Mouse (Mus musculus): ENCODE measurements around the gene Rab3c.

Gene Rab3c

GRCm38 (mm10) chr13:110190039-110190438 lies 90.8 kb downstream of the Rab3c start:
- DNase-seq (ENCODE audit: low read depth, low spot score): no peak

DNA sequence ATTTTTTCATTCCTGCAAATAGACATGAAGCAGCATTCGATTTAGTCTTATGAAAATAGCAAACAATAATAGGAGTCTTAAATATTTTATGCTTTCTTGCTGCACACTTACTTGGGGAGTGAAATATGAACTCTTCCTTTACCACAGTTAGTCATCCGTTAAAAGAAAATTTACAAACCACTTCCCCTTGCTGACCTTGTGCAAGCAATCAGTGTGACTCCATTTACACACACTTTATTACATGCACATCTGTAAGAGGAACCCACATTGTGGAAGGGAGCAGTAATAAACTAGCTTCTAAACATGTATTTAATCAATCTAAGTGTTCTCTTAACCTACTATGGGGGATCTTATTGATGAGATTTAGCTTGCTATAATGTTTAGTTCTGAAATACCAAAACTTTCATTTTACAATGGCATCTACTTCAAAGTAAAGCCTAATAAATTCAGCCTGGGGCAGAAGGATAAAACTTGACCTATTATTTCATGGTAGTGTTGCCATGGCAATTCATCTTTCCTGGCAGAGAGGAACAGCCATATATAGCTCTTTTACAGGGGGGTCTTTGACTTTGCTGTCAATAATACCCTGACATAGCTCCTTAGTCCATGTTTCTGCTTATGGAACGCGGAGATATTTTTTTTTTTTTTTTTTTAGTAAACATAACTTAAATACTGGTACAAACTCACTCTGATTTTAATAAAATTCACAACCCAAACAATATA lies 95.7 kb downstream of the Rab3c start:
- DNase-seq (ENCODE audit: low read depth, low spot score): no peak

GRCm38 (mm10) chr13:110175651-110176050 lies 105.1 kb downstream of the Rab3c start:
- no peak for DNase-seq (ENCODE audit: low read depth, low spot score)

- DNase-seq (ENCODE audit: low read depth, low spot score): no peak
These were observed 111.1 kb downstream of the Rab3c start for GRCm38 (mm10) chr13:110169669-110170068.

DNA sequence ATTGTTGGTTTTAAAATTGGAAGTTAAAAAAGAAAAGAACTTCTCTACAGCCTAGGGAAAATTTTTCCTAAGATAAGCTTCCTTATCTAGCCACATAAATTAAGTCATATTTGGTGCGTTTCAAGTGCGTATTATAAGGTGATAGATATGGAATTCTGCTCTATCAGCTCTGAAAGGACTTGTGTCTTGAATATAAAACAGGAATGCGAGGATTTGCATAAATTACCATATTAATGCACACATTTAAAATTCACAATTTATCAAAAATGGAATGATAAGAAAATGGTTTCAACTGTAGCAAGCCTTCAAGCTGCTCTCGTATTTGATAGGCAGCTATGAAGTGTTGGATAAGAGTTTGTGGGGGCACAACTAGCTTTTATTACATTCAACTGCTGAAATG lies 111.6 kb downstream of the Rab3c start:
- DNase-seq (ENCODE audit: low read depth, low spot score): no peak

GRCm38 (mm10) chr13:110168570-110168969 lies 112.2 kb downstream of the Rab3c start:
- DNase-seq (ENCODE audit: low read depth, low spot score): no peak

DNA sequence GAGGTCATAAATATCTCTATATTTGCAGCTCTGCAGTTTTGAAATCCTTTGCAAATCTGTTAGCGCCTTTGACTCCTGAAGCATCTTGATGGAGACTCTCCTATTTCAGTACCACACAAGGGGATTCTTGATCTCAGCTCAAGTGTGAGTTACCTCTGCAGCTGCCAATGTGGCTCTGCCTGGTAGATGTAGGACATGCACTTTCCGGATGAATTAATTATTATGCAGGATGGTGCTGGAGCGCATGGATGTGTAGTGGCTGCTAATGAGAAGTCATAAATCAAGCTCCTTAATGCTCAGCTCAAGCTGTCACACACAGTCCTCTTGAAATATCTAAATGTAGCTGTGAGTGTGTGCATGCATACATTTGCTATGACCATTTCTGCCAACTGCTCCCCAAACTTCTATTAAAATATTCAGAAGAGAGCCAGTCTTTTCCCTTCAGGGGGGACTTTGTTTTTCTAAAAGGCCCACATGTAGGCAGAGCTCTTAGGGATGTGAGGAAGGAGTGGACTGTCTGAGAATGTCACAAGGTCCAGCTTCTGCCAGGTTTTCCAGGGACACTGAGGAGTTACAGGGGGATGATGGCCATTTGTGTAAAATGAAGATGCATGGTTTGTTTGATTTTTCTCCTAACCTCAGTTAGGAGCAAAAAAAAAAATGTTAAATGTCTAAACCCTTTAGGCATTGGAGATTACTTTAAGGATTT lies 114.0 kb downstream of the Rab3c start:
- DNase-seq (ENCODE audit: low read depth, low spot score): no peak

DNA sequence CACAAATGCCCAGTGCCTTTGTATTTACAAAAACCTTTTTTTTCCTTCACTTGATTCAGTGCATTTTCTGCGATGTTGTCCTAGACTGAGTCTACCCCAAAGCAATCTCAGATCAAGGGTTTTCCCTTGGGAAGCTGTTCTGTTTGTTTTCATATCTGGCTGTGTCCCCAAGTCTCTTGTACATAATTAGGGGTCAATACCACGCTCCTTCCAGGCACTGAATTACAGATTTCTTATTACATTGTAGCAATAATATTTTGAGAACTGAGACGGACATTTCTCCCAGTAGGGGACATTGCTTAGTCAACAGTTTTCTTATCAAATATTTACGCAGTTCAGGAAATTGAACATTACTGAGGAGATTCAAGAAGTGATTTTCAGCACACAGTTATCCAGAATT lies 120.8 kb downstream of the Rab3c start:
- no peak for DNase-seq (ENCODE audit: low read depth, low spot score)

DNA sequence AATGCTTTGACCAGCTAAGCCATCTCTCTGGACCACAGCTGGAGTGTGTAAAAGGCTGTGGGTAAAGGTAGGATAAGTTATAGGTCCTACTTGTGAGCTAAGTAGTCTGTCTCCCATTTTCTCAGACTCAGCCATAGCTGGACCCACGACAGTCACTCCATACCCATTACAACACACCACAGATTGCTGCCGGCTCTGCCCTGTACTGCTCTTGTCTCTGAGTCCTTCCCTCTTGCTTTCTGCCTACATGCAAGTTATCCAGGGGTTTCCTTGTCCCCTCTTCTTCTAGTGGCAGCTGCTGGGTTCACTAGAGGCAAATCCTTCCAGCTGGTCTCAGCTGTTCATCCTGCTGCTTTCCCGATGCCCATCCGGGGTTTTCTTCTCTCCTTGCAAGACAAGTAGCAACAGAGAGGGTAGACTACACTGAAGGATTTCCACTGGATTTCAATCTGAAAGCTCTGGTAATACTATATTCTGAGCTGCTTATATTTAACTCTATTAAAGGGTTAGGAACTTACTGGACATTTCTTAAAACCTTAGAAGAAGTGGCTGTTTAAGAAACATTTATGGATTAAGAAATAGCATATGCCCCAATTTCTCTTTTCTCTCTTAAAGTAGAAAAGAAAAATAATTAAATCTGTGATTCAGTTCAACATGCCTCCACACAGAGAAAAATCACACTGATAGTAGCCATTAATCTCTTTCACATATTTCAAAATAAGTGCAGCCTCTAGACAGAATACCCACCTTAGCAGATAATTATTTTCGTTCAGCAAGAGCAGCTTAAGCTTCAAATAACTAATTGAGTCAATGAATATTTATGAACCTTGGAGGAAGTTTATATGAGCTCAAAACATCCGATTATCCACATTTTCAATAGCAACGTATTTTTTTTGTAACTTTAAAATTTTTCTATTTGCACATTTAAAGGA lies 121.9 kb downstream of the Rab3c start:
- DNase-seq (ENCODE audit: low read depth, low spot score): no peak

DNA sequence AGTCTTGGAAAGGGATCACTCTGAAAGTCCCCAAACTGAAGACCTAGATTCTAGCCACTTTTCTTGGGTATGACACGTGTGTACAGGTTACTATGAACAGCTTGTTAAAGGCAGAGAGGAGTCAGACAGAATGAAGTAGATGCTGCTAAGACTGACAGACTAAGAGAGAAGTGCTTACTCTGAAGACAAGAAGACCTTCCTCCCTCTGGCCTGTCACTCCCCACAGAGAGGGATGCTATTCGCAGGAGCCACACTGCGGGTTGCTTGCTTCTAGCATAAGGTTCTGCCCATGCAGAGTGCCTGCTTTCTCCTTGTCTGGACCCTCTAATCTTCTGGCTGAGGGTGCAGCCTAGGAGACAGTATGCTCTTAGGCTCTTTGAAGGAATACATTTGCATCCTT lies 135.3 kb downstream of the Rab3c start:
- no peak for DNase-seq (ENCODE audit: low read depth, low spot score)

DNA sequence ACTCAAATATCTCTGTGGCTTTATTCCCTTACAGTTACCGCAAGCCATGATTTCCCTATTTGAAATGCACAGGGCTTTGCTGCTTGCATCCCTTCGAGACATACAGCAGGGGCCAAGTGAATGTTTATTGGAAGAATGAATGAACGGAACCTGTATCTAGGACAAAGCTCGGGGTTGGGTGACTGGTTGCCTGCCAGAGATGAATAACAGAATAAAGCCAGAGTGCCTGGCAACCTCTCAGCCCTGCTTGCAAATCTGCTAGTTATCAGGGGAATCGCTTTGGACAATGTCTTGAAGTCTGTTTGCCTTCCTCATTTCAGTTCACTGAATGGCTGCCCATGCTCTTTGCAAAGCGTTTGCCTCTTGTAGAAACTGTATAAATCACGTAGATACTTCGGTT lies 135.8 kb downstream of the Rab3c start:
- no peak for DNase-seq (ENCODE audit: low read depth, low spot score)

- no peak for DNase-seq (ENCODE audit: low read depth, low spot score)
These were observed 141.5 kb downstream of the Rab3c start for GRCm38 (mm10) chr13:110139339-110139738.

DNA sequence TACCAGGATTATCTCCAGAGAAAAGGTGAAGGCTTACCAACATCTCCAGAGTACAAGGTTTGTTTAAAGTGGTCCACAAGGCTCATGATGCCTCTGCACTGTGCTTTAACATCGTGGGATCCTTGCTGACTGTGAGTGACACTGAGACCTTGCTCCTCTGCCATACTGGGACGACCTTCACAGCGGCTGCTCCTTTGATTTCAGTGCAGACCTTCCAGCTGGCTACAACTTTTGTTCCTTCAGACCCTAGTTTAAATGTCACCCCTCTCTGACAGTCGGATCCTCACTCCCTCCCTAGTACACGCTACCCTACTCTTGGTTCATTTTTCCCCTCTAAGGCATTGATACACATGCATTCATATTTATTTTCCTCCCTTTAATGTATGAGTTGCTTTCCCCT lies 142.2 kb downstream of the Rab3c start:
- DNase-seq (ENCODE audit: low read depth, low spot score): no peak

DNA sequence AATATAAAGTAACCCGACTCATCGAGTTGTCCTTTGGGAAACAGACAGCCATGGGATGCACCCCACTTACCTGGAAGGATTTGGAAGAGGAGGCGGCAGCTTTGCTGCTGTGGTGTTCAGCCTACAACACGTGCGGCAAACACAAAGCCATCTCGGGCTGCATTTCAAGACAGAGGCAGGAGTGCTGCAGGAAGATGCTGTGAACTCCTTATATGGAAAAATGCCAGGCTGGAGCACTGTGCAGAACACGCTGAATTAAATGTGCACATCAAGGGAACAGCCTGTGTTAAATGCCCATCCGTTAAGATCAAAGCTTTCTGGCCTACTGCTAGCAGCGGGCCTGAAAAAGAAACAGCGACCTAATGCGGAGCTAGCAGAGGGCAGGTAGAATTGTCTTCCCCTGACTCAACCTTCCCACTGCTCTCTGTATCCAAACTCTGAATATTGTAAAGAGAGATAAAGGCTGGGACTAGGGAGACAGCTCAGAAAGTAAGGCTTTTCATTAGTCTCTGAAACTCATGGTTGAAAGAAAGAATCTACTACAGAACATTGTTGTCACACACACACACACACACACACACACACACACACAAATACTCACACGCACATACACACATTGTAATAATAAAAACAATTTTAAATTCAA lies 153.1 kb downstream of the Rab3c start:
- no peak for DNase-seq (ENCODE audit: low read depth, low spot score)

GRCm38 (mm10) chr13:110122825-110123224 lies 158.0 kb downstream of the Rab3c start:
- no peak for DNase-seq (ENCODE audit: low read depth, low spot score)

DNA sequence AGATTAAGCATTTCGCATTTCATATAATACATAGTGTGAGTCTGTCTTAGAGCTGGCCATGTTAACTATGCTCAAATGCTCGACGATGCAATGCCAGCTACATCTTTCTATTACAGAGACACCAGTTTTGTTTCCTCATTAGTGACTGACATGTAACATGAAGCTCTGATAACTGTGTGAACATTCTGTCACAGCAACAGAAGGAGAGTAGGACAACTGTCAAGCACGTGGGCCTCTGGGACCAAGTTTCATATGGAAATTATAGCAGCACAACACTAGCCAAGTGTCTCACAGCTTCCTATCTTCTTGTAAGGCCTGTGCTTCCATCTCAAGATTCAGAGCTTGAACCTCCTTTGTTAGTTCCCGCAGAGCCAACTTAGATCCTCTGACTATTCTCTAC lies 163.9 kb downstream of the Rab3c start:
- no peak for DNase-seq (ENCODE audit: low read depth, low spot score)

- no peak for DNase-seq (ENCODE audit: low read depth, low spot score)
These were observed 164.5 kb downstream of the Rab3c start for GRCm38 (mm10) chr13:110116316-110116715.

DNA sequence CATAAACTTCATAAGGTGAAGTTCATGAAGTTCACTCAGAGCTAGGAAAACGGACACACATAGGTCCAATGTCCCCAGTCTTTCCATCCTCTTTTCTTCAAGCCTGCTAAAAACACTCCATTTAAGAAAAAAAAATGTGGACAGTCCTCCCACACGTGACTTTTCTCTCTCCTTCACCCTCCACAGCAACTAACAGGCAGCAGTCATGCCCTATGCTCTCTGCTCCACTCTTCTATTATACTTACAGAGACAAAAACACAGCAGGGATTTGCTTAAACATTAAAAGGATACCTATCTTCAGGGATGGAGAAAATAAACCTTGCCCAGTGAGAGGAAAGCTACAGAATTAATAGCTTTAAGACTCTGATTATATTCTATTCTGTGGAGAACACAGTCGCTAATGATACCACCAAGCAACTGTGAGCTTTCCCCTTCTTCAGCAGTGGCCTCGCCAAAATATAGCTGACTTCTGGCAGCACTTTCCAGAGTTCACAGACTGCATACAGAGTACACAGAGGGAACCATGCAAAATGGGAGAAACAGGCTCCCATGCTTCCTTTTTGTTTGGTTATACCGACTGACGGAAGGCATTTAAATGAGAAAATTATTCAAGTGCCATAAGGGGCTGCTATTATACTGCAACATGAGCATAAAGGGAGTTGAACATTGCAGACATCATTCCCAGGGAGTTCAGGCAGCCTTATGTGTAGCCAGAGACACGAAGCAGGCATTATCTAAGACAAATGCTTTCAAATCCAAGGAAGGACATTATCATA lies 165.7 kb downstream of the Rab3c start:
- DNase-seq (ENCODE audit: low read depth, low spot score): no peak

DNA sequence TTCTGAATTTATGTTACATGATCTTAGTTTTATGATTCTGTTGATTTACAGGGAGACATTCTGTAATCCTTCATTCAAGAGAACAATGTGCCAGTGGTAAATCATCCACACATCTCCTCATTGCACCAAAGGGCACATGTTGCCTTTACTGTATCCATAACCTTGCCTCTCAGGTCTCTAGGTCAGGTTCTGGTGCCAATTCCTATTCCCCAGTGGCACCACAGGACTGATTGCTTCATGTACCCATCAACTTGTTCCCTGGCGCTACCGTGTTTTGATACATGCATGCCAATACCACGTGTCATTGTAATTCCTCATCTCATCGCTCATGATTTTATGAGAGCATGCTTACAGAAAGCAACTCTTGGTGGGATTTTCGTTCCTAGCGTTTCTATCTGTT lies 167.1 kb downstream of the Rab3c start:
- DNase-seq (ENCODE audit: low read depth, low spot score): no peak

- DNase-seq (ENCODE audit: low read depth, low spot score): no peak
These were observed 183.3 kb downstream of the Rab3c start for GRCm38 (mm10) chr13:110097424-110098050.

GRCm38 (mm10) chr13:110094998-110095397 lies 185.8 kb downstream of the Rab3c start:
- DNase-seq (ENCODE audit: low read depth, low spot score): no peak

All from skeletal muscle tissue, adult 2 months (tissue).